Mouse (Mus musculus) MEL (cell line): Measurements from ENCODE around the gene Lmod2.

Experiments
- CTCF ChIP-seq, 3 experiments: IDR thresholded peaks in 2 of 3; conservative IDR thresholded peaks in 1 of 3; 2 replicates each; pipeline ENCODE4 v1.5.1; 2011 to 2012; ENCODE audit warnings: low read length in 3 of 3, low read depth in 2 of 3, mild to moderate bottlenecking in 2 of 3, improper control_type of control experiment in 1 of 3, inconsistent platforms in 1 of 3, mixed read lengths in 1 of 3, moderate library complexity in 1 of 3; ENCODE audit not compliant: control insufficient read depth in 1 of 3, insufficient read depth in 1 of 3, poor library complexity in 1 of 3, severe bottlenecking in 1 of 3
- GATA1 ChIP-seq: IDR thresholded peaks from 2 replicates; pipeline ENCODE4 v1.6.1; 2011; ENCODE audit warnings: low read depth, low read length, improper control_type of control experiment
- NRF1 ChIP-seq: IDR thresholded peaks from 2 replicates; pipeline ENCODE4 v1.6.1; 2014; ENCODE audit warnings: low read depth, mild to moderate bottlenecking, inconsistent platforms, low read length, improper control_type of control experiment, moderate library complexity; ENCODE audit not compliant: poor library complexity, insufficient read depth, severe bottlenecking
- POLR2A ChIP-seq, 2 experiments: IDR thresholded peaks; 2 replicates each; pipeline ENCODE4 v1.6.1; 2011 to 2012; ENCODE audit warnings: low read length in 2 of 2, mild to moderate bottlenecking in 2 of 2, control low read depth in 1 of 2, improper control_type of control experiment in 1 of 2, low read depth in 1 of 2, moderate library complexity in 1 of 2; ENCODE audit not compliant: control insufficient read depth in 1 of 2, insufficient read depth in 1 of 2, poor library complexity in 1 of 2
- POLR2AphosphoS2 ChIP-seq: IDR thresholded peaks from 2 replicates; pipeline ENCODE4 v1.6.1; 2011; ENCODE audit warnings: low read length, improper control_type of control experiment
- ZNF384 ChIP-seq: IDR thresholded peaks from 2 replicates; pipeline ENCODE4 v1.6.1; 2012; ENCODE audit warnings: low read depth, mild to moderate bottlenecking, inconsistent platforms, low read length, improper control_type of control experiment

- no peak for TF ChIP-seq POLR2AphosphoS2
- no peak for TF ChIP-seq ZNF384
- TF ChIP-seq GATA1, result no peak
- TF ChIP-seq NRF1, result no peak
- TF ChIP-seq POLR2A (IDR thresholded peaks at IDR 0.05; ENCODE audit: control insufficient read depth in 1 of 2, insufficient read depth in 1 of 2, low read depth in 1 of 2, low read length in 2 of 2, poor library complexity in 1 of 2), result no peak
- no peak for TF ChIP-seq CTCF (IDR thresholded peaks at IDR 0.05 in 2 of 3, conservative IDR thresholded peaks at IDR 0.05 in 1 of 3; ENCODE audit: control insufficient read depth in 1 of 3, insufficient read depth in 1 of 3, low read depth in 2 of 3, low read length in 3 of 3, poor library complexity in 1 of 3, severe bottlenecking in 1 of 3)
These were observed 53.2 kb downstream of the Lmod2 start for GRCm38 (mm10) chr6:24650719-24651118.
